Mouse (Mus musculus): ENCODE measurements around the gene Rpl37a. TPM values are rescaled to one million over a fixed set of nuclear protein-coding genes. Genes with fewer than 3 reads are reported as not detected.

Gene Rpl37a
- polyA plus RNA-seq, 1 experiment from 2014 or later = 1,497 TPM

- Histone ChIP-seq H3K9me3 (replicated peaks) (no peaks in the 10 kb centered on the region), H3K9ac (no peak overlapping the region), H3K4me1 (no peaks in the 10 kb centered on the region), H3K27me3 (replicated peaks) (no peaks in the 10 kb centered on the region), H3K4me2 (no peak overlapping the region), H3K4me3 (no peak overlapping the region), H3K36me3 (no peaks in the 10 kb centered on the region), H3K27ac (no peak overlapping the region)
- WGBS (ENCODE audit: insufficient replicate concordance) = 65% methylated on average over 5 of the region's 5 CpGs
- ATAC-seq = no peak
Observed at GRCm38 (mm10) chr1:72741406-72741805, 30.3 kb downstream of the Rpl37a start.

GRCm38 (mm10) chr1:72744816-72745506 is 33.9 kb downstream of the Rpl37a start:
- WGBS (ENCODE audit: insufficient replicate concordance) = 67% methylated on average over 8 of the region's 8 CpGs
- H3K4me3 ChIP-seq = no peak overlapping the region
- no peaks in the 10 kb centered on the region for H3K9me3 ChIP-seq (replicated peaks)
- no peaks in the 10 kb centered on the region for H3K4me1 ChIP-seq
- H3K27me3 ChIP-seq (replicated peaks) = no peaks in the 10 kb centered on the region
- H3K36me3 ChIP-seq = no peaks in the 10 kb centered on the region
- no peak for ATAC-seq
- H3K9ac ChIP-seq = no peak overlapping the region
- H3K4me2 ChIP-seq = no peak overlapping the region
- H3K27ac ChIP-seq = no peak overlapping the region

GRCm38 (mm10) chr1:72746382-72746781 is 35.3 kb downstream of the Rpl37a start:
- Histone ChIP-seq H3K9ac (no peak overlapping the region), H3K4me1 (no peaks in the 10 kb centered on the region), H3K27ac (no peak overlapping the region), H3K4me2 (no peak overlapping the region), H3K27me3 (replicated peaks) (no peaks in the 10 kb centered on the region), H3K9me3 (replicated peaks) (no peaks in the 10 kb centered on the region), H3K36me3 (no peaks in the 10 kb centered on the region), H3K4me3 (no peak overlapping the region)
- 52% methylated on average over 7 of the region's 7 CpGs for WGBS (ENCODE audit: insufficient replicate concordance)
- ATAC-seq = no peak

GRCm38 (mm10) chr1:72751371-72751781 is 40.3 kb downstream of the Rpl37a start:
- H3K4me2 ChIP-seq = no peak overlapping the region
- H3K9ac ChIP-seq = no peak overlapping the region
- 63% methylated on average over 7 of the region's 7 CpGs for WGBS (ENCODE audit: insufficient replicate concordance)
- no peaks in the 10 kb centered on the region for H3K9me3 ChIP-seq (replicated peaks)
- H3K4me1 ChIP-seq = no peaks in the 10 kb centered on the region
- no peak for ATAC-seq
- no peaks in the 10 kb centered on the region for H3K36me3 ChIP-seq
- H3K4me3 ChIP-seq = no peak overlapping the region
- no peak overlapping the region for H3K27ac ChIP-seq
- no peaks in the 10 kb centered on the region for H3K27me3 ChIP-seq (replicated peaks)

GRCm38 (mm10) chr1:72753211-72753610 is 42.1 kb downstream of the Rpl37a start:
- Histone ChIP-seq H3K4me1 (no peaks in the 10 kb centered on the region), H3K36me3 (no peaks in the 10 kb centered on the region), H3K9ac (no peak overlapping the region), H3K27me3 (replicated peaks) (no peaks in the 10 kb centered on the region), H3K4me2 (no peak overlapping the region), H3K4me3 (no peak overlapping the region), H3K9me3 (replicated peaks) (no peaks in the 10 kb centered on the region), H3K27ac (no peak overlapping the region)
- WGBS (ENCODE audit: insufficient replicate concordance) = 65% methylated on average over 6 of the region's 6 CpGs
- ATAC-seq = no peak

GRCm38 (mm10) chr1:72755227-72755626 is 44.1 kb downstream of the Rpl37a start:
- Histone ChIP-seq H3K4me1 (no peaks in the 10 kb centered on the region), H3K27ac (no peak overlapping the region), H3K9me3 (replicated peaks) (no peaks in the 10 kb centered on the region), H3K9ac (no peak overlapping the region), H3K36me3 (no peaks in the 10 kb centered on the region), H3K27me3 (replicated peaks) (no peaks in the 10 kb centered on the region), H3K4me3 (no peak overlapping the region), H3K4me2 (no peak overlapping the region)
- no peak for ATAC-seq
- 68% methylated on average over 8 of the region's 8 CpGs for WGBS (ENCODE audit: insufficient replicate concordance)

GRCm38 (mm10) chr1:72755801-72756200 is 44.7 kb downstream of the Rpl37a start:
- no peaks in the 10 kb centered on the region for H3K9me3 ChIP-seq (replicated peaks)
- H3K4me1 ChIP-seq = no peaks in the 10 kb centered on the region
- H3K9ac ChIP-seq = no peak overlapping the region
- no peak overlapping the region for H3K4me3 ChIP-seq
- H3K27ac ChIP-seq = no peak overlapping the region
- 48% methylated on average over 2 of the region's 2 CpGs for WGBS (ENCODE audit: insufficient replicate concordance)
- no peak for ATAC-seq
- H3K4me2 ChIP-seq = no peak overlapping the region
- H3K36me3 ChIP-seq = no peaks in the 10 kb centered on the region
- no peaks in the 10 kb centered on the region for H3K27me3 ChIP-seq (replicated peaks)

- Histone ChIP-seq H3K9me3 (replicated peaks) (no peaks in the 10 kb centered on the region), H3K4me3 (no peak overlapping the region)
Observed at GRCm38 (mm10) chr1:72759758-72760157, 48.7 kb downstream of the Rpl37a start.

More at GRCm38 (mm10) chr1:72759758-72760157, 48.7 kb downstream of the Rpl37a start:
- no peaks in the 10 kb centered on the region for H3K36me3 ChIP-seq
- H3K27me3 ChIP-seq (replicated peaks) = no peaks in the 10 kb centered on the region
- WGBS (ENCODE audit: insufficient replicate concordance) = 64% methylated on average over 6 of the region's 6 CpGs
- no peaks in the 10 kb centered on the region for H3K4me1 ChIP-seq
- ATAC-seq = no peak
- H3K4me2 ChIP-seq = no peak overlapping the region
- no peak overlapping the region for H3K9ac ChIP-seq
- no peak overlapping the region for H3K27ac ChIP-seq

Other genes starting within 250 kb of the Rpl37a start
- gene March4, start 174.4 kb upstream of the Rpl37a start, polyA plus RNA-seq (2016; fragmentation: Nextera tagmentation; extraction: Ambion mirVana) = not detected in 2 replicates
- gene Smarcal1, start 128.0 kb upstream of the Rpl37a start, polyA plus RNA-seq (2016; fragmentation: Nextera tagmentation; extraction: Ambion mirVana) = 12.0 and 13.9 TPM in 2 replicates
- gene Ankar, start 10.7 kb upstream of the Rpl37a start, polyA plus RNA-seq (2016; fragmentation: Nextera tagmentation; extraction: Ambion mirVana) = not detected in 2 replicates
- gene Igfbp2, start 113.2 kb downstream of the Rpl37a start, polyA plus RNA-seq (2016; fragmentation: Nextera tagmentation; extraction: Ambion mirVana) = 12.4 and 14.3 TPM in 2 replicates
- 7.6 and 10.9 TPM in 2 replicates for gene Igfbp5, start 163.6 kb downstream of the Rpl37a start, polyA plus RNA-seq (2016; fragmentation: Nextera tagmentation; extraction: Ambion mirVana)

Measured in liver, embryonic 12.5 days (tissue).